Mouse (Mus musculus) Patski (cell line): ENCODE measurements around the gene Nupr1. TPM values are rescaled to one million over a fixed set of nuclear protein-coding genes. Genes with fewer than 3 reads are reported as not detected.

ENCODE experiments used
- ATAC-seq: fragments of 100-300 bp; one replicate; pipeline ENCODE4 v1.8.0; 2021
- CTCF ChIA-PET: fragments of 350-600 bp; sonication (Branson Sonifier 250); formaldehyde crosslinking; loops from one replicate; lab custom pipeline; 2022; ENCODE audit warnings: inconsistent platforms; lab: Charles Lee
- POLR2A ChIA-PET: fragments of 350-600 bp; sonication (Branson Sonifier 250); formaldehyde crosslinking; loops from one replicate; lab custom pipeline; 2022; ENCODE audit warnings: antibody characterized with exemption, inconsistent platforms; lab: Charles Lee
- DNase-seq: peaks from one replicate; pipeline ENCODE4 v3.0.0-alpha.2; 2011; ENCODE audit warnings: low read depth, low spot score
- H3K27me3 ChIP-seq: fragments of 371-371 bp; one replicate; pipeline ENCODE4 v1.5.1; 2021
- CTCF ChIP-seq: fragments of 100-300 bp; IDR thresholded peaks from one replicate; pipeline ENCODE4 v1.5.1; 2021
- in situ Hi-C: fragments of 300-500 bp; cut with MboI; formaldehyde crosslinking; loops from 3 replicates; pipeline ENCODE4 v1.11.1; 2018; ENCODE audit warnings: low pct_unique_long_range_greater_than_20kb, mixed read lengths
- polyA plus RNA-seq: library from polyadenylated mRNA; unstranded; gene quantifications from one replicate; pipeline ENCODE4 v1.2.3, GENCODE M21; 2021

Gene Nupr1
- polyA plus RNA-seq, 1 experiment from 2014 or later: 138 TPM

GRCm38 (mm10) chr7:126625807-126626600, 4.7 kb downstream of the Nupr1 start:
- ChIA-PET CTCF (interaction anchor here (1.2 kb wide), 1 partner anchor 45 kb away, joined by 3 read pairs; no protein-coding TSS in a partner anchor), POLR2A (interaction anchor here (1.4 kb wide), 1 partner anchor 43 kb away, joined by 3 read pairs; no protein-coding TSS in a partner anchor)
- DNase-seq: no peak
- TF ChIP-seq CTCF: no peak
- ATAC-seq: no peak
- H3K27me3 ChIP-seq: no peaks in the 10 kb centered on the region
- in situ Hi-C loops: no loop called here

- ATAC-seq: peak; percentile 61
- DNase-seq: no peak
- CTCF ChIA-PET: interaction anchor here (1.2 to 1.3 kb wide), 2 partner anchors 13 to 45 kb away, joined by 3 to 4 read pairs; no protein-coding TSS in a partner anchor
- POLR2A ChIA-PET: interaction anchor here (1.4 kb wide), 1 partner anchor 43 kb away, joined by 3 read pairs; no protein-coding TSS in a partner anchor
- no peak for TF ChIP-seq CTCF
- no peaks in the 10 kb centered on the region for H3K27me3 ChIP-seq
- in situ Hi-C loops: no loop called here
Measured at GRCm38 (mm10) chr7:126625369-126625768, 5.3 kb downstream of the Nupr1 start.

- no peaks in the 10 kb centered on the region for H3K27me3 ChIP-seq
- in situ Hi-C loops: no loop called here
- POLR2A ChIA-PET: interaction anchor here (1.0 to 1.4 kb wide), 3 partner anchors 25 to 42 kb away, joined by 3 read pairs; partner anchors contain the start of gene Il27
- TF ChIP-seq CTCF: no peak
- CTCF ChIA-PET: interaction anchor here (1.2 to 1.5 kb wide), 3 partner anchors 13 to 46 kb away, joined by 3 to 4 read pairs (median 4); no protein-coding TSS in a partner anchor
- ATAC-seq (no peak), DNase-seq (no peak)
Measured at GRCm38 (mm10) chr7:126624774-126625173, 5.9 kb downstream of the Nupr1 start.

GRCm38 (mm10) chr7:126623381-126623780, 7.3 kb downstream of the Nupr1 start:
- DNase-seq (no peak), ATAC-seq (no peak)
- no peaks in the 10 kb centered on the region for H3K27me3 ChIP-seq
- ChIA-PET CTCF (interaction anchor here (1.5 kb wide), 1 partner anchor 45 kb away, joined by 4 read pairs; no protein-coding TSS in a partner anchor), POLR2A (no interaction called here)
- no peak for TF ChIP-seq CTCF
- in situ Hi-C loops: no loop called here

GRCm38 (mm10) chr7:126621452-126622359, 9.0 kb downstream of the Nupr1 start:
- H3K27me3 ChIP-seq: no peaks in the 10 kb centered on the region
- in situ Hi-C loops: no loop called here
- POLR2A ChIA-PET: interaction anchor here (0.7 to 1.0 kb wide), 2 partner anchors 11 to 259 kb away, joined by 3 to 6 read pairs; no protein-coding TSS in a partner anchor
- no peak for TF ChIP-seq CTCF
- CTCF ChIA-PET: interaction anchor here (0.9 to 1.9 kb wide), 4 partner anchors 10 to 43 kb away, joined by 3 to 6 read pairs (median 5); no protein-coding TSS in a partner anchor
- ATAC-seq: peak; percentile 19
- DNase-seq: no peak

GRCm38 (mm10) chr7:126619559-126620275, 10.9 kb downstream of the Nupr1 start:
- TF ChIP-seq CTCF: no peak
- no peaks in the 10 kb centered on the region for H3K27me3 ChIP-seq
- in situ Hi-C loops: no loop called here
- ChIA-PET POLR2A (no interaction called here), CTCF (no interaction called here)
- no peak for ATAC-seq
- no peak for DNase-seq

- peak; percentile 29 for TF ChIP-seq CTCF
- ATAC-seq (no peak), DNase-seq (no peak)
- CTCF ChIA-PET: interaction anchor here (1.0 kb wide), 1 partner anchor 10 kb away, joined by 3 read pairs; no protein-coding TSS in a partner anchor
- POLR2A ChIA-PET: interaction anchor here (1.4 kb wide), 1 partner anchor 10 kb away, joined by 5 read pairs; no protein-coding TSS in a partner anchor
- no peaks in the 10 kb centered on the region for H3K27me3 ChIP-seq
- in situ Hi-C loops: no loop called here
Measured at GRCm38 (mm10) chr7:126616707-126617106, 14.0 kb downstream of the Nupr1 start.

GRCm38 (mm10) chr7:126612736-126613135, 17.9 kb downstream of the Nupr1 start:
- in situ Hi-C loops: no loop called here
- CTCF ChIA-PET: no interaction called here
- no peak for TF ChIP-seq CTCF
- POLR2A ChIA-PET: interaction anchor here (0.6 kb wide), 1 partner anchor 1199 kb away, joined by 4 read pairs; no protein-coding TSS in a partner anchor
- DNase-seq: no peak
- no peak for ATAC-seq
- H3K27me3 ChIP-seq: no peaks in the 10 kb centered on the region

- POLR2A ChIA-PET: interaction anchor here (1.6 kb wide), 1 partner anchor 9 kb away, joined by 5 read pairs; no protein-coding TSS in a partner anchor
- DNase-seq (no peak), ATAC-seq (no peak)
- TF ChIP-seq CTCF: no peak
- H3K27me3 ChIP-seq: no peaks in the 10 kb centered on the region
- in situ Hi-C loops: no loop called here
- CTCF ChIA-PET: interaction anchor here (1.0 to 1.4 kb wide), 5 partner anchors 9 to 46 kb away, joined by 3 to 5 read pairs (median 3); no protein-coding TSS in a partner anchor
Measured at GRCm38 (mm10) chr7:126607796-126608195, 22.9 kb downstream of the Nupr1 start.
